Mouse (Mus musculus) spleen, adult 2 months (tissue): Measurements from ENCODE around the gene Nup35.

Source experiments
- CTCF ChIP-seq: fragments of 200-500 bp; IDR thresholded peaks from 2 replicates; pipeline ENCODE4 v1.5.1; 2011; ENCODE audit warnings: mild to moderate bottlenecking, inconsistent platforms; ENCODE audit not compliant: insufficient read depth, insufficient read length, insufficient replicate concordance; ENCODE audit errors: extremely low read depth
- POLR2A ChIP-seq: fragments of 200-500 bp; IDR thresholded peaks from 2 replicates; pipeline ENCODE4 v1.6.1; 2011; ENCODE audit warnings: low read depth, low read length, inconsistent platforms

- no peak for TF ChIP-seq CTCF
- TF ChIP-seq POLR2A = no peak
Measured at GRCm38 (mm10) chr2:80707429-80707828, 90.4 kb downstream of the Nup35 start.
